Mouse (Mus musculus): ENCODE data around the gene Ate1.

DNA sequence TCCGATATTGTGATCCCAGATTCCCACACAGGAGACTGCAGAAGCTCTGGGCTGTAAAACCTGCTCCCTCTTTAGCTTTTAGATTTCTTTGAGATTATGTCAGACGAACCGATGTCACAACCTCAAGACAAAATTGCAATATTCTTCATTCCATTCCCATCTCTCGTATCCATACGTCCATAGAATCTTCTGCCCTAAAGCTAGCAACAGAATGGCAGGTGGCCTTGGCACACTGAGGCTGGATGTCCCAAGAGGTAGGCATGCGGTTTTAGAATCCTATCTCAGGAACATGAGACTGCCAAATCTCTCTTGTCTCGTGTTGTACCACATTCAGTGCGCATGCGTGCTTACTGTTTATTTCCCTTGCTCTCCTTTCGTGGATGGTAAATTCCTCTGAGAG, 154.5 kb downstream of the Ate1 start:
- TF ChIP-seq CTCF (IDR thresholded peaks at IDR 0.05; ENCODE audit: low read depth), result no peak
- no peak for TF ChIP-seq EP300 (IDR thresholded peaks at IDR 0.05; ENCODE audit: low read depth)
